Mouse (Mus musculus) kidney, adult 2 months (tissue): ENCODE measurements around the gene Acvr1b. TPM values are rescaled to one million over a fixed set of nuclear protein-coding genes. Genes with fewer than 3 reads are reported as not detected.

Source experiments
- DNase-seq: peaks from one replicate; pipeline ENCODE4 v3.0.0; 2021
- H3K27ac ChIP-seq: fragments of 200-500 bp; 2 replicates; pipeline ENCODE4 v1.5.1; 2012; ENCODE audit warnings: low read depth, low read length, control low read depth, inconsistent platforms; ENCODE audit not compliant: insufficient read depth
- H3K27me3 ChIP-seq: fragments of 200-500 bp; replicated peaks from 2 replicates; pipeline ENCODE4 v1.6.1; 2012; ENCODE audit warnings: mild to moderate bottlenecking, moderate library complexity, low read length, inconsistent platforms; ENCODE audit not compliant: control insufficient read depth, insufficient read depth
- H3K36me3 ChIP-seq: fragments of 200-500 bp; 2 replicates; pipeline ENCODE4 v1.6.1; 2012; ENCODE audit warnings: mild to moderate bottlenecking, moderate library complexity, low read length, inconsistent platforms; ENCODE audit not compliant: control insufficient read depth, insufficient read depth
- H3K4me1 ChIP-seq: fragments of 200-500 bp; 2 replicates; pipeline ENCODE4 v1.6.1; 2011; ENCODE audit warnings: low read length; ENCODE audit not compliant: control insufficient read depth, insufficient read depth
- H3K4me3 ChIP-seq: fragments of 200-500 bp; 2 replicates; pipeline ENCODE4 v1.5.1; 2011; ENCODE audit warnings: mild to moderate bottlenecking, low read depth, low read length, control low read depth; ENCODE audit not compliant: insufficient read depth
- CTCF ChIP-seq: fragments of 200-500 bp; conservative IDR thresholded peaks from 2 replicates; pipeline ENCODE4 v1.5.1; 2011; ENCODE audit warnings: low read depth, mild to moderate bottlenecking, control low read depth, low read length, moderate library complexity, mixed read lengths; ENCODE audit not compliant: insufficient read depth, insufficient read length
- POLR2A ChIP-seq: fragments of 200-500 bp; IDR thresholded peaks from one replicate; pipeline ENCODE4 v1.6.1; 2011; ENCODE audit warnings: low read depth, low read length, control low read depth
- WGBS: fragments of 180-500 bp; shearing (Covaris S2); methylation state at CpG from one replicate; pipeline ENCODE4 v1.1.7; 2018; 5-methylcytosine and 5-hydroxymethylcytosine counted together
- polyA plus RNA-seq: library from polyadenylated mRNA; depleted of rRNA; stranded (reverse); fragments of >200 nt; gene quantifications from 2 replicates; pipeline ENCODE4 v1.2.3, GENCODE M21; 2012

Acvr1b gene
- polyA plus RNA-seq, 1 experiment, result 37.2 TPM

- Histone ChIP-seq H3K4me1 (peaks cover 14% of the 10 kb centered on the region), H3K27me3 (no peaks in the 10 kb centered on the region), H3K27ac (no peak overlapping the region), H3K4me3 (no peak overlapping the region), H3K36me3 (no peaks in the 10 kb centered on the region)
- DNase-seq, result no peak
- 92% methylated on average over 7 of the region's 7 CpGs for WGBS
- TF ChIP-seq CTCF (no peak), POLR2A (no peak)
Measured at GRCm38 (mm10) chr15:101161534-101161933, 12.3 kb upstream of the Acvr1b start.

- peaks cover 14% of the 10 kb centered on the region for H3K4me1 ChIP-seq
- H3K4me3 ChIP-seq, result no peak overlapping the region
- no peaks in the 10 kb centered on the region for H3K36me3 ChIP-seq
- TF ChIP-seq POLR2A (no peak), CTCF (no peak)
- no peak overlapping the region for H3K27ac ChIP-seq
- no peaks in the 10 kb centered on the region for H3K27me3 ChIP-seq
- no peak for DNase-seq
- WGBS, result 47% methylated on average over 14 of the region's 15 CpGs
Measured at GRCm38 (mm10) chr15:101163056-101163458, 10.8 kb upstream of the Acvr1b start.

GRCm38 (mm10) chr15:101163854-101164253 lies 10.0 kb upstream of the Acvr1b start:
- H3K27me3 ChIP-seq, result no peaks in the 10 kb centered on the region
- no peak for DNase-seq
- WGBS, result 65% methylated on average over 5 of the region's 5 CpGs
- peak overlapping the region; percentile 26 for H3K27ac ChIP-seq
- H3K36me3 ChIP-seq, result no peaks in the 10 kb centered on the region
- no peak overlapping the region for H3K4me3 ChIP-seq
- peaks cover 14% of the 10 kb centered on the region for H3K4me1 ChIP-seq
- no peak for TF ChIP-seq CTCF
- TF ChIP-seq POLR2A, result no peak

- Histone ChIP-seq H3K27ac (peak overlapping the region; percentile 26), H3K36me3 (no peaks in the 10 kb centered on the region), H3K27me3 (no peaks in the 10 kb centered on the region), H3K4me3 (no peak overlapping the region), H3K4me1 (peaks cover 14% of the 10 kb centered on the region)
- TF ChIP-seq POLR2A (no peak), CTCF (no peak)
- DNase-seq, result no peak
- WGBS, result 43% methylated on average over 5 of the region's 5 CpGs
Measured at GRCm38 (mm10) chr15:101164291-101164690, 9.6 kb upstream of the Acvr1b start.

- WGBS, result 32% methylated on average over 16 of the region's 16 CpGs
- Histone ChIP-seq H3K4me1 (peaks cover 14% of the 10 kb centered on the region), H3K4me3 (no peak overlapping the region), H3K27ac (peak overlapping the region; percentile 17; the same call in 1 of the 2 replicates), H3K36me3 (no peaks in the 10 kb centered on the region), H3K27me3 (no peaks in the 10 kb centered on the region)
- TF ChIP-seq POLR2A (no peak), CTCF (no peak)
- DNase-seq, result peak; percentile 85
Measured at GRCm38 (mm10) chr15:101165658-101166437, 8.0 kb upstream of the Acvr1b start.

- peak; percentile 52 for DNase-seq
- H3K4me1 ChIP-seq, result peaks cover 14% of the 10 kb centered on the region
- peak overlapping the region; percentile 69; the same call in 1 of the 2 replicates for H3K27ac ChIP-seq
- H3K4me3 ChIP-seq, result no peak overlapping the region
- no peak for TF ChIP-seq POLR2A
- no peak for TF ChIP-seq CTCF
- no peaks in the 10 kb centered on the region for H3K27me3 ChIP-seq
- 59% methylated on average over 11 of the region's 11 CpGs for WGBS
- no peaks in the 10 kb centered on the region for H3K36me3 ChIP-seq
Measured at GRCm38 (mm10) chr15:101167553-101167952, 6.3 kb upstream of the Acvr1b start.

- Histone ChIP-seq H3K36me3 (no peaks in the 10 kb centered on the region), H3K4me1 (peaks cover 7% of the 10 kb centered on the region), H3K27ac (no peak overlapping the region), H3K4me3 (no peak overlapping the region), H3K27me3 (no peaks in the 10 kb centered on the region)
- DNase-seq, result no peak
- WGBS, result 96% methylated on average over 5 of the region's 5 CpGs
- TF ChIP-seq CTCF (no peak), POLR2A (no peak)
Measured at GRCm38 (mm10) chr15:101169910-101170309, 4.0 kb upstream of the Acvr1b start.
